Mouse (Mus musculus) midbrain, embryonic 16.5 days (tissue): Measurements from ENCODE around the gene Nemp1. TPM values are rescaled to one million over a fixed set of nuclear protein-coding genes. Genes with fewer than 3 reads are reported as not detected.
A peak's percentile ranks its signal among the peaks of the same experiment; 100 is the strongest.

Experiments
- ATAC-seq: fragments of 200-750 bp; cut with Nextera tagmentation; 2 replicates; pipeline ENCODE4 v1.8.0; 2017; ENCODE audit warnings: moderate TSS enrichment
- H3K27ac ChIP-seq: fragments of 300-500 bp; sonication (generic); 2 replicates; pipeline ENCODE4 v1.5.1; 2014; ENCODE audit warnings: mild to moderate bottlenecking, low read length, mixed read lengths
- H3K27me3 ChIP-seq: fragments of 300-500 bp; sonication (generic); 2 replicates; pipeline ENCODE4 v1.6.1; 2014; ENCODE audit warnings: low read depth, low read length, mixed read lengths; ENCODE audit not compliant: control insufficient read depth, insufficient read depth
- H3K36me3 ChIP-seq: fragments of 300-500 bp; sonication (generic); 2 replicates; pipeline ENCODE4 v1.6.1; 2014; ENCODE audit warnings: mild to moderate bottlenecking, low read length, moderate library complexity, mixed read lengths; ENCODE audit not compliant: control insufficient read depth, insufficient read depth
- H3K4me1 ChIP-seq: fragments of 300-500 bp; sonication (generic); 2 replicates; pipeline ENCODE4 v1.6.1; 2014; ENCODE audit warnings: mild to moderate bottlenecking, low read length, mixed read lengths; ENCODE audit not compliant: control insufficient read depth, insufficient read depth
- H3K4me2 ChIP-seq: fragments of 300-500 bp; sonication (generic); 2 replicates; pipeline ENCODE4 v1.6.1; 2014; ENCODE audit warnings: mild to moderate bottlenecking, low read length, mixed read lengths
- H3K4me3 ChIP-seq: fragments of 300-500 bp; sonication (generic); 2 replicates; pipeline ENCODE4 v1.5.1; 2014; ENCODE audit warnings: low read depth, mild to moderate bottlenecking, low read length, moderate library complexity, mixed read lengths
- H3K9ac ChIP-seq: fragments of 300-500 bp; sonication (generic); 2 replicates; pipeline ENCODE4 v1.6.1; 2014; ENCODE audit warnings: low read depth, low read length, mixed read lengths
- H3K9me3 ChIP-seq: fragments of 300-500 bp; sonication (generic); replicated peaks from 2 replicates; pipeline ENCODE4 v1.6.1; 2014; ENCODE audit warnings: mild to moderate bottlenecking, low read length, mixed read lengths; ENCODE audit not compliant: control insufficient read depth, poor library complexity, severe bottlenecking
- WGBS: fragments of 180-500 bp; shearing (Covaris S2); extraction: QIAGEN DNeasy Blood & Tissue Kit; methylation state at CpG from one replicate; pipeline ENCODE4 v1.1.7; 2014; 5-methylcytosine and 5-hydroxymethylcytosine counted together
- polyA plus RNA-seq: library from polyadenylated mRNA; unstranded; fragments of >200 nt; fragmentation: Nextera tagmentation; extraction: Ambion mirVana; gene quantifications from 2 replicates; pipeline ENCODE4 v1.2.1, GENCODE M21; 2015

Nemp1 gene
- polyA plus RNA-seq, 1 experiment from 2014 or later, result 3.2 TPM

DNA sequence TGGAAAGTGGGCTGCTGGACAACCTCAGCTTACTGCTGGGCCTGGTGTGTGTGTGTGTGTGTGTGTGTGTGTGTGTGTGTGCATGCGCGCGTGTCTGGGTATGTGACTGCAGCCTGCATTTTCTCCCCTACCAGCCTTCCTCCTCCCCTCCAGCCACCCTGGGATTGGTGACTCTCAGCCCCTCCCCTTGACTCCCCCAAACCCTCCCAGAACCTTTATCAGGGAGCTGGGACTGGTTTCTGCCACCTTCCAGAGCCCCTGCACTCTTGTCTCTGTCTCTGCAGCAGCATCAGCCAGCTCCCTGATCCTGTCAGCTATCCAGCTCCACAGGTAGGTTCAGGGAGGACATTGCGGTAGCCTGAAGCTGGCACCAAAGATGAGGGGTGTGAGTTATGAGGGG lies 58.4 kb downstream of the Nemp1 start:
- Histone ChIP-seq H3K9ac (no peak overlapping the region), H3K9me3 (no peaks in the 10 kb centered on the region), H3K27ac (no peak overlapping the region), H3K27me3 (no peaks in the 10 kb centered on the region), H3K36me3 (no peaks in the 10 kb centered on the region), H3K4me3 (no peak overlapping the region), H3K4me1 (peaks cover 16% of the 10 kb centered on the region), H3K4me2 (no peak overlapping the region)
- WGBS, result 91% methylated on average over 4 of the region's 4 CpGs
- no peak for ATAC-seq

GRCm38 (mm10) chr10:127728437-127728836 lies 61.7 kb downstream of the Nemp1 start:
- Histone ChIP-seq H3K36me3 (no peaks in the 10 kb centered on the region), H3K4me1 (peaks cover 10% of the 10 kb centered on the region), H3K9ac (no peak overlapping the region), H3K9me3 (no peaks in the 10 kb centered on the region), H3K27ac (no peak overlapping the region), H3K27me3 (no peaks in the 10 kb centered on the region), H3K4me3 (no peak overlapping the region), H3K4me2 (no peak overlapping the region)
- no peak for ATAC-seq
- WGBS, result 71% methylated on average over 8 of the region's 8 CpGs

DNA sequence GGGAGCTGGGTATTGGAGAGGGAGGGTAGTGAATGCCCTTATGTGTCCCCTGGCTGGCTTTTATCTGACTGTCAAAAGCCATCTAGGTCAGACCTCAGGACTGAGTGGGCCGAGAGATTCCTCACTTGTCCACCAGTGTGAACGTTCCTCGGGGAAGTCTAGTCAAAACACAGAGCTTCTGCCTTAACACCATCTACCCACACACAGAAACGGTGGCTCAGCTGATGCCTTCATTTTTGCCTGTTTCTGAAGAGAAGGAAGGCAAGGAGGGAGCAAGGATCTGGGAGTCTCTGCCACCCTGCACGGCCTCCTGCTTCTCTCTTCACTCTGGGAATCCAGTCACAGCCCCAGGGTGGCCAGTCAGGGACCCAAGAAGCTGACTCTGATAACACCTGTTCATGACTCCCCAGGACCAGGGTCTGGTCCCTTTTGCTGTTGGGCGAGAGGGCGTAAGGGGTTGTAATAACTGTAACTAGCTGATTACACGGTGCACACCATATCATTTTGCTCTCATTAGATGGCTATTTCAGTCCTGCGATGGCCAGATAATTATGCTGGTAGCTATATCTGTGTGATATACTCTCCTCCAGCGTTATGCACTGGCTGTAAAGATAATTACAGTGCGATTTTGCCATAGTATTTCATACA lies 63.7 kb downstream of the Nemp1 start:
- Histone ChIP-seq H3K27me3 (peaks cover 4% of the 10 kb centered on the region; the same call in 1 of the 2 replicates), H3K36me3 (no peaks in the 10 kb centered on the region), H3K4me2 (no peak overlapping the region), H3K27ac (no peak overlapping the region; the same call in 1 of the 2 replicates), H3K9me3 (no peaks in the 10 kb centered on the region), H3K4me3 (no peak overlapping the region), H3K4me1 (peaks cover 10% of the 10 kb centered on the region), H3K9ac (peak overlapping the region; percentile 33; the same call in 1 of the 2 replicates)
- 40% methylated on average over 11 of the region's 11 CpGs for WGBS
- no peak for ATAC-seq

GRCm38 (mm10) chr10:127730933-127731310 lies 64.2 kb downstream of the Nemp1 start:
- Histone ChIP-seq H3K4me1 (peaks cover 10% of the 10 kb centered on the region), H3K27me3 (peaks cover 4% of the 10 kb centered on the region; the same call in 1 of the 2 replicates), H3K36me3 (no peaks in the 10 kb centered on the region), H3K9ac (peak overlapping the region; percentile 33; the same call in 1 of the 2 replicates), H3K4me2 (no peak overlapping the region), H3K27ac (no peak overlapping the region; the same call in 1 of the 2 replicates), H3K4me3 (no peak overlapping the region), H3K9me3 (no peaks in the 10 kb centered on the region)
- ATAC-seq, result no peak
- 12% methylated on average over 9 of the region's 9 CpGs for WGBS

GRCm38 (mm10) chr10:127731397-127731796 lies 64.7 kb downstream of the Nemp1 start:
- Histone ChIP-seq H3K4me1 (peaks cover 10% of the 10 kb centered on the region), H3K9me3 (no peaks in the 10 kb centered on the region), H3K27ac (no peak overlapping the region), H3K4me2 (no peak overlapping the region), H3K36me3 (no peaks in the 10 kb centered on the region), H3K27me3 (peaks cover 4% of the 10 kb centered on the region; the same call in 1 of the 2 replicates), H3K4me3 (no peak overlapping the region), H3K9ac (no peak overlapping the region)
- no peak for ATAC-seq
- WGBS, result 34% methylated on average over 5 of the region's 5 CpGs

- H3K9ac ChIP-seq, result no peak overlapping the region
- peaks cover 12% of the 10 kb centered on the region for H3K4me1 ChIP-seq
- peaks cover 4% of the 10 kb centered on the region; the same call in 1 of the 2 replicates for H3K27me3 ChIP-seq
- no peak overlapping the region for H3K4me2 ChIP-seq
- no peak for ATAC-seq
- H3K9me3 ChIP-seq, result no peaks in the 10 kb centered on the region
- H3K36me3 ChIP-seq, result no peaks in the 10 kb centered on the region
- H3K4me3 ChIP-seq, result no peak overlapping the region
- no peak overlapping the region for H3K27ac ChIP-seq
- WGBS, result 49% methylated on average over 5 of the region's 5 CpGs
These were observed 67.7 kb downstream of the Nemp1 start for GRCm38 (mm10) chr10:127734434-127734833.

- H3K9me3 ChIP-seq, result no peaks in the 10 kb centered on the region
- H3K27ac ChIP-seq, result no peak overlapping the region
- H3K4me3 ChIP-seq, result no peak overlapping the region
- no peak overlapping the region for H3K9ac ChIP-seq
- H3K27me3 ChIP-seq, result peaks cover 4% of the 10 kb centered on the region; the same call in 1 of the 2 replicates
- H3K4me2 ChIP-seq, result no peak overlapping the region
- no peak for ATAC-seq
- WGBS, result 79% methylated on average over 2 of the region's 2 CpGs
- H3K4me1 ChIP-seq, result peaks cover 12% of the 10 kb centered on the region
- no peaks in the 10 kb centered on the region for H3K36me3 ChIP-seq
These were observed 69.6 kb downstream of the Nemp1 start for GRCm38 (mm10) chr10:127736266-127736665.

DNA sequence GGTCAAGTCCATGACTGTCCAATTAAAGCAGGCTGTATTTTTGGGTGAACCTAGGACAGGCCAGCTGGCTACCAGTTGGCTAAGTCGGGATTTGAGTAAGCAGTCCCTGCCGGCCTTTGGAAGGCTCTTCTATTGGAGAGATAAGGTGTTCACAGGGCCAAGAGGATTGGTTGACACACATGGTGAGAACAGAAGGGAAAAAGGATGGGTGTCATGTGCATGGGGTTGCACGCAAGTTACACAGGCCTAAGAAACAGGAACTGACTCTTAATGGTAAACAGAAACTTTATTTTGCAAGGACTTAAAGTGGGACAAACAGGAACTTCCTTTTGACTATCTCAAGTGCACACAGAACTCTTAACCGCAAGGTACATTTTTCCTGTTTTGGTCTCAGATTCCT lies 70.2 kb downstream of the Nemp1 start:
- Histone ChIP-seq H3K9ac (no peak overlapping the region), H3K4me2 (no peak overlapping the region), H3K4me3 (no peak overlapping the region), H3K9me3 (no peaks in the 10 kb centered on the region), H3K27ac (no peak overlapping the region), H3K27me3 (peaks cover 4% of the 10 kb centered on the region; the same call in 1 of the 2 replicates), H3K36me3 (peaks cover 4% of the 10 kb centered on the region), H3K4me1 (peaks cover 12% of the 10 kb centered on the region)
- WGBS, result 81% methylated on average over 4 of the region's 4 CpGs
- no peak for ATAC-seq

DNA sequence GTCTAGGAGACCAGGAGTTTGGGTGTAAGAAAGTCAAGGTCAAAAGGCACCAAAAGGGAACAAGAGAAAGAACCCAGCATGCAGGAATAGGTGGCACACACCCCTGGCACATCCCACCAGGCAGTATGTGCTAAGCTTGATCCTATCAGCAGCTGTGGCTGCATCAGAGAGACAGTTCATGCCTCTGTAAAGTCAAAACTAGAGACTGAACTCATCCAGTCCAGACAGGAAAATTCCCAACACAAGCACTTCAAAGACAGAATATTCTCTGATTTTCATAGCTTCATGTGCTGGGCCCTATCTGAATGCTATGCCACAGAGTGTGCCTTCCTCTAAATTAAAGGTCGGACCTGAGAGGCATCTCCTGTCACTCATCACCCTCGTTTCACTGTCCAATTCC lies 70.9 kb downstream of the Nemp1 start:
- Histone ChIP-seq H3K9me3 (no peaks in the 10 kb centered on the region), H3K4me1 (peaks cover 12% of the 10 kb centered on the region), H3K4me3 (no peak overlapping the region), H3K9ac (no peak overlapping the region), H3K36me3 (peaks cover 11% of the 10 kb centered on the region), H3K27ac (no peak overlapping the region), H3K4me2 (no peak overlapping the region), H3K27me3 (peaks cover 4% of the 10 kb centered on the region; the same call in 1 of the 2 replicates)
- WGBS, result 31% methylated on average over 2 of the region's 2 CpGs
- ATAC-seq, result no peak
